Mouse (Mus musculus) embryonic stem cell, embryonic (primary cell): Measurements from ENCODE around the gene Cnot6l.

Source experiments
- CTCF ChIA-PET, 4 experiments: fragments of 300-600 bp in 2 of 4; fragments of 350-600 bp in 2 of 4; sonication (Branson Sonifier 250); formaldehyde crosslinking; loops; one replicate each; lab custom pipeline; 2022; ENCODE audit warnings: inconsistent platforms in 2 of 4; lab: Charles Lee
- POLR2A ChIA-PET, 4 experiments: fragments of 300-600 bp in 2 of 4; fragments of 350-600 bp in 2 of 4; sonication (Branson Sonifier 250); formaldehyde crosslinking; loops; one replicate each; lab custom pipeline; 2022; ENCODE audit warnings: antibody characterized with exemption in 4 of 4, inconsistent platforms in 1 of 4; lab: Charles Lee

Cnot6l gene

GRCm38 (mm10) chr5:96166761-96167160 lies 2.8 kb upstream of the Cnot6l start:
- ChIA-PET POLR2A (no interaction called here), CTCF (no interaction called here)

- ChIA-PET POLR2A (interaction anchor here in 2 of 4 experiments (0.6 to 3.1 kb wide), 13 partner anchors 9 to 307 kb away, joined by 3 to 28 read pairs (median 4); partner anchors contain the start of gene Mrpl1 (in 2 of the 2)), CTCF (no interaction called here)
Measured at GRCm38 (mm10) chr5:96163396-96164020, 463 bp downstream of the Cnot6l start.

- POLR2A ChIA-PET: interaction anchor here in 3 of 4 experiments (0.6 to 3.1 kb wide), 15 partner anchors 12 to 308 kb away, joined by 3 to 28 read pairs (median 4); partner anchors contain the start of gene Mrpl1 (in 2 of the 3)
- CTCF ChIA-PET: no interaction called here
Measured at GRCm38 (mm10) chr5:96162399-96163331, 1.3 kb downstream of the Cnot6l start.

GRCm38 (mm10) chr5:96161578-96162398 lies 2.2 kb downstream of the Cnot6l start:
- CTCF ChIA-PET: no interaction called here
- POLR2A ChIA-PET: interaction anchor here in 2 of 4 experiments (1.2 to 3.1 kb wide), 4 partner anchors 11 to 95 kb away, joined by 3 to 28 read pairs (median 4); partner anchors contain the start of gene Mrpl1 (in 1 of the 2)

- ChIA-PET POLR2A (no interaction called here), CTCF (no interaction called here)
Measured at GRCm38 (mm10) chr5:96161263-96161577, 2.8 kb downstream of the Cnot6l start.

GRCm38 (mm10) chr5:96160467-96161262 lies 3.3 kb downstream of the Cnot6l start:
- CTCF ChIA-PET: no interaction called here
- POLR2A ChIA-PET: interaction anchor here in 2 of 4 experiments (0.8 to 1.6 kb wide), 5 partner anchors 10 to 53 kb away, joined by 3 to 4 read pairs (median 3); no protein-coding TSS in a partner anchor

GRCm38 (mm10) chr5:96142351-96142750 lies 21.6 kb downstream of the Cnot6l start:
- POLR2A ChIA-PET: interaction anchor here in 2 of 4 experiments (0.7 to 1.3 kb wide), 4 partner anchors 8 to 68 kb away, joined by 3 to 4 read pairs (median 4); no protein-coding TSS in a partner anchor
- CTCF ChIA-PET: no interaction called here

GRCm38 (mm10) chr5:96130683-96131082 lies 33.3 kb downstream of the Cnot6l start:
- ChIA-PET CTCF (no interaction called here), POLR2A (no interaction called here)

GRCm38 (mm10) chr5:96126856-96127255 lies 37.1 kb downstream of the Cnot6l start:
- ChIA-PET POLR2A (no interaction called here), CTCF (no interaction called here)

- POLR2A ChIA-PET: interaction anchor here in 1 of 4 experiments (1.1 kb wide), 1 partner anchor 95 kb away, joined by 3 read pairs; the partner anchor contains the start of gene Mrpl1
- CTCF ChIA-PET: interaction anchor here in 1 of 4 experiments (0.6 kb wide), 1 partner anchor 153 kb away, joined by 3 read pairs; no protein-coding TSS in a partner anchor
Measured at GRCm38 (mm10) chr5:96114943-96115342, 49.0 kb downstream of the Cnot6l start.

- ChIA-PET POLR2A (no interaction called here), CTCF (no interaction called here)
Measured at GRCm38 (mm10) chr5:96104644-96105043, 59.3 kb downstream of the Cnot6l start.

- POLR2A ChIA-PET: no interaction called here
- CTCF ChIA-PET: no interaction called here
Measured at GRCm38 (mm10) chr5:96091468-96091867, 72.5 kb downstream of the Cnot6l start.

GRCm38 (mm10) chr5:96085324-96085723 lies 78.6 kb downstream of the Cnot6l start:
- ChIA-PET CTCF (no interaction called here), POLR2A (no interaction called here)

- ChIA-PET CTCF (no interaction called here), POLR2A (interaction anchor here in 1 of 4 experiments (1.0 kb wide), 1 partner anchor 9 kb away, joined by 3 read pairs; no protein-coding TSS in a partner anchor)
Measured at GRCm38 (mm10) chr5:96079026-96079425, 84.9 kb downstream of the Cnot6l start.

GRCm38 (mm10) chr5:96065591-96065990 lies 98.4 kb downstream of the Cnot6l start:
- POLR2A ChIA-PET: interaction anchor here in 1 of 4 experiments (1.2 kb wide), 1 partner anchor 15 kb away, joined by 5 read pairs; no protein-coding TSS in a partner anchor

GRCm38 (mm10) chr5:96042492-96042891 lies 121.5 kb downstream of the Cnot6l start:
- POLR2A ChIA-PET: no interaction called here
- CTCF ChIA-PET: no interaction called here

More at GRCm38 (mm10) chr5:96065591-96065990, 98.4 kb downstream of the Cnot6l start:
- CTCF ChIA-PET: no interaction called here

- CTCF ChIA-PET: no interaction called here
- POLR2A ChIA-PET: no interaction called here
Measured at GRCm38 (mm10) chr5:96041507-96042104, 122.4 kb downstream of the Cnot6l start.
